Mouse (Mus musculus) lung, embryonic 14.5 days (tissue): ENCODE data around the gene Mertk. TPM values are rescaled to one million over a fixed set of nuclear protein-coding genes. Genes with fewer than 3 reads are reported as not detected.

Experiments used
- ATAC-seq: fragments of 200-750 bp; cut with Nextera tagmentation; 2 replicates; pipeline ENCODE4 v1.8.0; 2017; ENCODE audit warnings: mild to moderate bottlenecking, moderate TSS enrichment, moderate library complexity; ENCODE audit not compliant: insufficient read depth
- DNase-seq: peaks from one replicate; pipeline ENCODE4 v3.0.0-alpha.2; 2015
- H3K27ac ChIP-seq: fragments of 300-500 bp; sonication (generic); 2 replicates; pipeline ENCODE4 v1.5.1; 2014; ENCODE audit warnings: low read depth, mild to moderate bottlenecking, moderate library complexity
- H3K27me3 ChIP-seq: fragments of 300-500 bp; sonication (generic); 2 replicates; pipeline ENCODE4 v1.6.1; 2014; ENCODE audit warnings: low read length, control low read depth; ENCODE audit not compliant: insufficient read depth
- H3K36me3 ChIP-seq: fragments of 300-500 bp; sonication (generic); 2 replicates; pipeline ENCODE4 v1.6.1; 2014; ENCODE audit warnings: control low read depth; ENCODE audit not compliant: insufficient read depth
- H3K4me1 ChIP-seq: fragments of 300-500 bp; sonication (generic); 2 replicates; pipeline ENCODE4 v1.6.1; 2014; ENCODE audit warnings: antibody characterized with exemption, control low read depth; ENCODE audit not compliant: insufficient read depth
- H3K4me2 ChIP-seq: fragments of 300-500 bp; sonication (generic); 2 replicates; pipeline ENCODE4 v1.6.1; 2014; ENCODE audit warnings: mild to moderate bottlenecking
- H3K4me3 ChIP-seq: fragments of 300-500 bp; sonication (generic); 2 replicates; pipeline ENCODE4 v1.5.1; 2014; ENCODE audit warnings: low read depth, low read length
- H3K9ac ChIP-seq: fragments of 300-500 bp; sonication (generic); 2 replicates; pipeline ENCODE4 v1.6.1; 2014
- H3K9me3 ChIP-seq: fragments of 300-500 bp; sonication (generic); 2 replicates; pipeline ENCODE4 v1.6.1; 2016; ENCODE audit warnings: low read depth, low read length, control low read depth
- CTCF ChIP-seq: IDR thresholded peaks from 2 replicates; pipeline ENCODE4 v1.5.1; 2016; ENCODE audit warnings: antibody characterized with exemption, low read depth
- WGBS: fragments of 180-500 bp; shearing (Covaris S2); extraction: QIAGEN DNeasy Blood & Tissue Kit; methylation state at CpG from one replicate; pipeline ENCODE4 v1.1.7; 2014; 5-methylcytosine and 5-hydroxymethylcytosine counted together
- polyA plus RNA-seq: library from polyadenylated mRNA; unstranded; fragments of >200 nt; fragmentation: Nextera tagmentation; extraction: Ambion mirVana; gene quantifications from 2 replicates; pipeline ENCODE4 v1.2.1, GENCODE M21; 2014

The Mertk gene
- polyA plus RNA-seq, 1 experiment from 2014 or later, result 4.5 TPM

DNA sequence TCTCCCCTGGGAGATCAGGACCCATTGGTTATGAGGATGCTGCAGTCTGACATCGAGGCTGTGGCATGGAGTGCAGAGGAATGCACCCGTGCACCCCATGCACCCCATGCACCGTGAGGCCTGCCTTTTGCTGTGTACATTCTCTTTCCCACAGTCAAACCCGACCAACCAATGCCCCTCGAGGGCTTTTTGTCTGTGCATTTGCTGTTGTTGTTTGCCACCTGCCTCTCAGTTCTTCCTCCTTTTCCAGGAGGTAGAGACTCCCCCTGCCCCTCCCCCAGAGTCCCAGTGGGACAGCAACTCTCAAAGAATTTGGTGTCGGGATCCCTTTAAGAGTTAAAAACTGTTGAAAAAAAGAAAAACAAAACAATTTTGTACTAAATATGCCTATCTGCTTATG, 49.4 kb downstream of the Mertk start:
- Histone ChIP-seq H3K4me3 (no peak overlapping the region), H3K4me1 (0 out of 2 replicates have a peak, but pooled peaks cover 6% of the 10 kb centered on the region)
- WGBS, result 69% methylated on average over 6 of the region's 6 CpGs

DNA sequence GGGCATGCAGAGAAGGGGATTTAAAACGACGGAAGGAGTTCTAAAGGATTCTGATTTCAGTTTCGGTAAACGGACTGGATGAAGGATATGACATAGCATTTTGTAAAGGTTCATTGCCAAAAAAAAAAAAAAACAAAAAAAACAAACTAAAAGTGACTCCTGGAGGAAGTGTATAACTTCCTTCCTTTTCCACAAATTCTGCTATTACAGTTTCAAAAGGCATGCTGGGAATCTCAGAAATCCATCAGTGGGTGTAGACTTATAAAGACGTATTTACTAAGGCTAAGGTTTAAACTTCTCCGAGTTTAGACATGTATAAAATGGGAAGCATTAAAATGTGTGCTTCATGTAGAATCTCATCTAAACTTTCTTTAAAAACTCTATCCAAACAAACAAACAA, 52.3 kb downstream of the Mertk start:
- TF ChIP-seq CTCF, result no peak
- DNase-seq (peak; percentile 17), ATAC-seq (no peak)
- Histone ChIP-seq H3K27ac (no peak overlapping the region), H3K9me3 (no peaks in the 10 kb centered on the region), H3K36me3 (no peaks in the 10 kb centered on the region), H3K4me1 (peaks cover 9% of the 10 kb centered on the region; the same call in 1 of the 2 replicates), H3K4me2 (no peak overlapping the region), H3K27me3 (no peaks in the 10 kb centered on the region), H3K4me3 (no peak overlapping the region), H3K9ac (no peak overlapping the region)
- 65% methylated on average over 6 of the region's 6 CpGs for WGBS

More for the DNA sequence above, 49.4 kb downstream of the Mertk start:
- Histone ChIP-seq H3K27me3 (no peaks in the 10 kb centered on the region), H3K9me3 (no peaks in the 10 kb centered on the region), H3K27ac (no peak overlapping the region), H3K9ac (no peak overlapping the region), H3K36me3 (no peaks in the 10 kb centered on the region), H3K4me2 (no peak overlapping the region)
- no peak for TF ChIP-seq CTCF
- no peak for ATAC-seq
- no peak for DNase-seq

DNA sequence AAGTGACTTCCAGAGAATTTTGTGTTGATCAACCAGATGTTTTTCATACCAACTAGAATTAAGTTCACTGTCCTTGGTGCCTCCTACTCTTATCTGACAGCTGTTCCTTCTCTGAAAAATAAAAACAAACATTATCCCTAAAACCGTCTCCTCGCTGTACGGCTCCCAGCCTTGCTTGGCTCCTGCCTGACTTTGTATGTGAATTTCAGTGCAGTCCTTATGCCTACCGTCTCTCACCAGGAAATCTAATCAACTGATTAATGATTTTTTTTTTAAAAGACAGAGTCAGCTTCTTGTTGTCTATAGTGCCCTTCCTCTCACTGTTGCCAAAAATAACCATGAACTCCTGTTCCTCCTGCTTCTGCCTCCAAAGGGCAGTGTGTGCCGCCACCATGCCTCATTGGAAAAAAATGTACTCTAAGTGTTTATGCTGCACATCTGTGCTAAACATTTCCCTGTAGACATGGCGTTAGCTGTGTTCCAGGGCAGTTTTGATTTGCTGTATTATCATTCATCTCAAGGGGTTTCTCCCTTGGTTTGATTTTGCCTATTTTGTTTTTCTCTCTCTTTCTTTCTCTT, 54.6 kb downstream of the Mertk start:
- no peak overlapping the region for H3K27ac ChIP-seq
- no peak; the same call in 1 of the 2 replicates for ATAC-seq

DNA sequence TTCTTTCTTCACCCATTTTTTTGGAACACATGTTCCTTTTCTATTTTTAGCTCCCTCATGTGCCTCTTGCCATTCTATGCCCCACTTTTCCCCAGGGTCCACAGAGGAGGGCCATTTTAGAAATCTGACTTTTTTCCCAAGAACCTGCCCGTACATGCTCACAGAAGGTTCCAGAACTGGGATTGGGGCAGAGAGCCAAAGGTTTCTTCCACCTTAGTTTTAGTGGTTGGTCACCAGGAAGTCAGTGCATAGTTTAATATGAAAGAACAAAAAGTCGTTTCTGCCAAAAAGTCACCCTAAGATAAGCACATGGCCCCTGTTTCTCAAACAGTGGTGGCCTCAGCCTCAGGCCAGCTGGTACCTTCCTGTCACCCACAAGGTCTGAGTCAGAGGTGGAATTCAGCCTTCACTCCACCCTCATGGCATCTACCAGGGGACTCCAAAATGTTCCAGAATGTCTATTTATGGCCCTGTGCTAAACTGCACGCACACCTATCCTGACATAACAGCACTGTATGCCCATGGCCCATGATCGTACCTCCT, 56.5 kb downstream of the Mertk start:
- Histone ChIP-seq H3K36me3 (no peaks in the 10 kb centered on the region; the same call in 1 of the 2 replicates), H3K9me3 (no peaks in the 10 kb centered on the region), H3K9ac (no peak overlapping the region), H3K4me3 (no peak overlapping the region), H3K27ac (no peak overlapping the region), H3K27me3 (no peaks in the 10 kb centered on the region), H3K4me1 (peaks cover 3% of the 10 kb centered on the region; the same call in 1 of the 2 replicates), H3K4me2 (no peak overlapping the region)
- WGBS, result 75% methylated on average over 4 of the region's 4 CpGs
- TF ChIP-seq CTCF, result no peak
- DNase-seq (no peak), ATAC-seq (no peak)

More for the DNA sequence above, 54.6 kb downstream of the Mertk start:
- Histone ChIP-seq H3K27me3 (no peaks in the 10 kb centered on the region), H3K4me2 (no peak overlapping the region), H3K4me1 (peaks cover 3% of the 10 kb centered on the region; the same call in 1 of the 2 replicates), H3K36me3 (no peaks in the 10 kb centered on the region; the same call in 1 of the 2 replicates), H3K4me3 (no peak overlapping the region), H3K9me3 (no peaks in the 10 kb centered on the region), H3K9ac (no peak overlapping the region)
- DNase-seq, result peak; percentile 59
- WGBS, result 27% methylated on average over 6 of the region's 6 CpGs
- TF ChIP-seq CTCF, result no peak

DNA sequence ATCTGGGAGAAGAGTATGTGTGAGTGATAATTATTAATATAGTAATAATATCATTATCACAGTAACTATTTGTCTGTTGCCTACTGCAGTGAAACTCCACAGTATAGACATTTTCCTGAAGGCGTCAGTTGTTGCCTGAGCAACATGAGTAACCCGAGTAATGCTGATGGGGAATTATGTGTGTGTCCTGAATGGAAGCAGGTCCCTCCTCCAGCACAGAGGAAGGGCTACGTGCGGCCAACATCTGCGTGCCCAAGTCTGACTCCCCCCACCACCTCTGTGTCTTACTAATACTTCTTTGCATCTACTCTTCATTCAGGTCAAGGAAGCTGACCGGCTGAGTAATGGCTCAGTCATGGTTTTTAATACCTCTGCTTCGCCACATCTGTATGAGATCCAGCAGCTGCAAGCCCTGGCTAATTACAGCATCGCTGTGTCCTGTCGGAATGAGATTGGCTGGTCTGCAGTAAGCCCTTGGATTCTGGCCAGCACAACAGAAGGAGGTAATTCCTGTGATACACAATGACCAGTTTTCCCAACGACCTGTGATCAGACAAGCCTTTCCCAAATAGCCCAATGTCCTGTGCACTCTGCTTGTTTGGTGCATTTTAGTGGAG, 60.1 kb downstream of the Mertk start:
- no peak overlapping the region for H3K4me2 ChIP-seq
- TF ChIP-seq CTCF, result no peak
- peak; percentile 56 for DNase-seq
- H3K4me1 ChIP-seq, result peaks cover 3% of the 10 kb centered on the region; the same call in 1 of the 2 replicates
- H3K27me3 ChIP-seq, result no peaks in the 10 kb centered on the region
- H3K27ac ChIP-seq, result no peak overlapping the region
- ATAC-seq, result no peak
- H3K9ac ChIP-seq, result no peak overlapping the region
- 50% methylated on average over 10 of the region's 10 CpGs for WGBS
- no peaks in the 10 kb centered on the region for H3K9me3 ChIP-seq
- peaks cover 3% of the 10 kb centered on the region; the same call in 1 of the 2 replicates for H3K36me3 ChIP-seq
- H3K4me3 ChIP-seq, result no peak overlapping the region

DNA sequence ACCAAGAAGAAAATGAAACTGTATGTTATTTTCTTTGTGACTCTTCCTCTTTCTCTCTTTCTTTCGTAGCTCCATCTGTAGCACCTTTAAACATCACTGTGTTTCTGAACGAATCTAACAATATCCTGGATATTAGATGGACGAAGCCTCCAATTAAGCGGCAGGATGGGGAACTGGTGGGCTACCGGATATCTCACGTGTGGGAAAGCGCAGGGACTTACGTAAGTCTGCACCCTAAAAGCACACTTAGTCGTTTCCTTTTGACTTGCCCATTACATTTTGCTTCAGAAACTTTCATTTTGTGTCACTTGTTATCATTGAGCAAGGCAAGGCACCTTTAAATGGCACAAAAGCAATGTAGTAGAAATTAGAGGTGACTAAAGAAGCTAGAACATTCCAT, 63.3 kb downstream of the Mertk start:
- Histone ChIP-seq H3K9ac (no peak overlapping the region), H3K4me2 (no peak overlapping the region), H3K9me3 (no peaks in the 10 kb centered on the region), H3K4me1 (no peaks in the 10 kb centered on the region), H3K27ac (no peak overlapping the region), H3K36me3 (peaks cover 5% of the 10 kb centered on the region; the same call in 1 of the 2 replicates), H3K4me3 (no peak overlapping the region), H3K27me3 (no peaks in the 10 kb centered on the region)
- ATAC-seq, result no peak
- DNase-seq, result no peak
- 91% methylated on average over 9 of the region's 9 CpGs for WGBS
- no peak for TF ChIP-seq CTCF

DNA sequence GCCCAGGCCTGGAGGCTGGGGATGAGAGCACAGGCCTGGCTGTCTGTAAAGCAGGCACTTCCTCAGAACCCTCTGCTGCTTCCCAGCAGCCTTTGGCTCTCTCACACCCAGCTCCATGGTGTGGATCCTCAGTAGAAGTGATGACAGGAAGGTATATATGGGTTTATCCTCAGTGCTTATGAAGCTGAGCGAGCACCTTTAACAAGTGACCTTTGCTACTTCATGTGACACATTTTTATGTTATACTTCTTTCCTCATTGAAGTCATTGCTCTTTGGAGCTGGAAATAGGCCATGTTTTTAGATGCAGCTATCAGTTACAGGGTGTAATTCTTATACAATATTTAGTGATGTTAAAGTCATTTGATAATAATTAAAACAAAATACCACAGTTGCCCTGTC, 67.0 kb downstream of the Mertk start:
- no peak for ATAC-seq
- Histone ChIP-seq H3K36me3 (peaks cover 5% of the 10 kb centered on the region; the same call in 1 of the 2 replicates), H3K27me3 (no peaks in the 10 kb centered on the region), H3K4me1 (no peaks in the 10 kb centered on the region), H3K4me3 (no peak overlapping the region), H3K27ac (no peak overlapping the region), H3K9ac (no peak overlapping the region), H3K9me3 (no peaks in the 10 kb centered on the region), H3K4me2 (no peak overlapping the region)
- 81% methylated on average over 1 of the region's 1 CpGs for WGBS
- DNase-seq, result no peak
- no peak for TF ChIP-seq CTCF
